Mouse (Mus musculus) liver, embryonic 14.5 days (tissue): ENCODE data around the gene Tbc1d10a. TPM values are rescaled to one million over a fixed set of nuclear protein-coding genes. Genes with fewer than 3 reads are reported as not detected.
A peak's percentile ranks its signal among the peaks of the same experiment; 100 is the strongest.

ENCODE experiments used
- ATAC-seq: fragments of 200-750 bp; cut with Nextera tagmentation; 2 replicates; pipeline ENCODE4 v1.8.0; 2017; ENCODE audit warnings: moderate number of reproducible peaks, mild to moderate bottlenecking, moderate library complexity; ENCODE audit not compliant: insufficient read depth
- DNase-seq, 3 experiments: peaks; one replicate each; pipeline ENCODE4 v3.0.0-alpha.2; 2012 to 2013; ENCODE audit warnings: low read depth in 3 of 3, low spot score in 3 of 3
- H3K27ac ChIP-seq: fragments of 300-500 bp; sonication (generic); 2 replicates; pipeline ENCODE4 v1.5.1; 2014; ENCODE audit warnings: moderate library complexity, mild to moderate bottlenecking, control low read depth, inconsistent platforms
- H3K27me3 ChIP-seq: fragments of 300-500 bp; sonication (generic); 2 replicates; pipeline ENCODE4 v1.6.1; 2014; ENCODE audit warnings: mild to moderate bottlenecking, low read length, moderate library complexity; ENCODE audit not compliant: control insufficient read depth, insufficient read depth
- H3K36me3 ChIP-seq: fragments of 300-500 bp; sonication (generic); replicated peaks from 2 replicates; pipeline ENCODE4 v1.6.1; 2014; ENCODE audit warnings: low read depth; ENCODE audit not compliant: control insufficient read depth, insufficient read depth
- H3K4me1 ChIP-seq, 2 experiments: fragments of 200-500 bp in 1 of 2; fragments of 300-500 bp in 1 of 2; sonication (generic) in 1 of 2; replicated peaks; 2 replicates each; pipeline ENCODE4 v1.6.1; 2012 to 2014; ENCODE audit warnings: antibody characterized with exemption in 1 of 2, inconsistent platforms in 1 of 2, low read length in 1 of 2; ENCODE audit not compliant: control insufficient read depth in 2 of 2, insufficient read depth in 2 of 2
- H3K4me2 ChIP-seq: fragments of 300-500 bp; sonication (generic); 2 replicates; pipeline ENCODE4 v1.6.1; 2014; ENCODE audit warnings: low read depth, mild to moderate bottlenecking, control low read depth, moderate library complexity
- H3K4me3 ChIP-seq, 2 experiments: fragments of 200-500 bp in 1 of 2; fragments of 300-500 bp in 1 of 2; sonication (generic) in 1 of 2; 2 replicates each; pipeline ENCODE4 v1.5.1; 2012 to 2014; ENCODE audit warnings: low read depth in 2 of 2, low read length in 2 of 2, mild to moderate bottlenecking in 2 of 2, control low read depth in 1 of 2, inconsistent platforms in 1 of 2, moderate library complexity in 1 of 2; ENCODE audit not compliant: insufficient read depth in 1 of 2
- H3K9ac ChIP-seq: fragments of 300-500 bp; sonication (generic); replicated peaks from 2 replicates; pipeline ENCODE4 v1.6.1; 2014; ENCODE audit warnings: mild to moderate bottlenecking, control low read depth, moderate library complexity
- H3K9me3 ChIP-seq: fragments of 300-500 bp; sonication (generic); 2 replicates; pipeline ENCODE4 v1.6.1; 2016; ENCODE audit warnings: low read length, mixed read lengths; ENCODE audit not compliant: control insufficient read depth
- CTCF ChIP-seq: IDR thresholded peaks from 2 replicates; pipeline ENCODE4 v1.5.1; 2016; ENCODE audit warnings: antibody characterized with exemption, low read depth, control low read depth
- EP300 ChIP-seq: IDR thresholded peaks from 2 replicates; pipeline ENCODE4 v1.6.1; 2016; ENCODE audit warnings: antibody characterized with exemption, low read depth
- WGBS: fragments of 180-500 bp; shearing (Covaris S2); extraction: QIAGEN DNeasy Blood & Tissue Kit; methylation state at CpG from one replicate; pipeline ENCODE4 v1.1.7; 2014; ENCODE audit not compliant: insufficient replicate concordance; 5-methylcytosine and 5-hydroxymethylcytosine counted together
- polyA plus RNA-seq, 2 experiments: library from polyadenylated mRNA; depleted of rRNA in 1 of 2; stranded (reverse) in 1 of 2; unstranded in 1 of 2; fragments of >200 nt; fragmentation: Nextera tagmentation in 1 of 2; extraction: Ambion mirVana in 1 of 2; gene quantifications; 2 replicates each; pipeline versions ENCODE4 v1.2.1 to v1.2.3; 2012 to 2014

Tbc1d10a gene
- polyA plus RNA-seq, 2 experiments = 2.6 to 6.2 TPM

- Histone ChIP-seq H3K4me2 (no peak overlapping the region), H3K4me1 (peaks cover 0 to 7% of the 10 kb centered on the region in 2 experiments; a peak in 2 of 4 replicates), H3K27ac (no peak overlapping the region), H3K9me3 (no peaks in the 10 kb centered on the region), H3K9ac (no peak overlapping the region), H3K4me3 (no peak overlapping the region), H3K36me3 (no peaks in the 10 kb centered on the region), H3K27me3 (no peaks in the 10 kb centered on the region)
- no peak for DNase-seq
- no peak for ATAC-seq
- WGBS = 87% methylated on average over 5 of the region's 5 CpGs
- TF ChIP-seq EP300 (no peak), CTCF (no peak)
Measured at GRCm38 (mm10) chr11:4205097-4205655, 18.6 kb downstream of the Tbc1d10a start.

GRCm38 (mm10) chr11:4205951-4206350, 19.4 kb downstream of the Tbc1d10a start:
- no peaks in the 10 kb centered on the region for H3K27me3 ChIP-seq
- H3K27ac ChIP-seq = no peak overlapping the region
- H3K4me3 ChIP-seq = no peak overlapping the region
- ATAC-seq (no peak), DNase-seq (no peak)
- H3K9ac ChIP-seq = no peak overlapping the region
- no peaks in the 10 kb centered on the region for H3K9me3 ChIP-seq
- peaks cover 0 to 7% of the 10 kb centered on the region in 2 experiments; a peak in 2 of 4 replicates for H3K4me1 ChIP-seq
- TF ChIP-seq CTCF = no peak
- TF ChIP-seq EP300 = no peak
- 75% methylated on average over 7 of the region's 7 CpGs for WGBS
- H3K4me2 ChIP-seq = no peak overlapping the region
- no peaks in the 10 kb centered on the region for H3K36me3 ChIP-seq

GRCm38 (mm10) chr11:4206563-4206962, 20.0 kb downstream of the Tbc1d10a start:
- Histone ChIP-seq H3K9ac (no peak overlapping the region), H3K27me3 (no peaks in the 10 kb centered on the region), H3K27ac (no peak overlapping the region), H3K4me3 (no peak overlapping the region), H3K9me3 (no peaks in the 10 kb centered on the region), H3K4me2 (no peak overlapping the region), H3K4me1 (peaks cover 0 to 7% of the 10 kb centered on the region in 2 experiments; a peak in 2 of 4 replicates), H3K36me3 (no peaks in the 10 kb centered on the region)
- ATAC-seq = no peak
- WGBS = 26% methylated on average over 6 of the region's 6 CpGs
- DNase-seq = no peak
- TF ChIP-seq CTCF (0 out of 2 replicates have a peak, but pooled peaks have one; percentile 2), EP300 (no peak)

- ATAC-seq = no peak
- 78% methylated on average over 9 of the region's 9 CpGs for WGBS
- no peak overlapping the region for H3K4me2 ChIP-seq
Measured at GRCm38 (mm10) chr11:4207655-4208054, 21.1 kb downstream of the Tbc1d10a start.

GRCm38 (mm10) chr11:4209556-4209955, 23.0 kb downstream of the Tbc1d10a start:
- H3K36me3 ChIP-seq = no peaks in the 10 kb centered on the region
- 62% methylated on average over 5 of the region's 5 CpGs for WGBS

More at GRCm38 (mm10) chr11:4207655-4208054, 21.1 kb downstream of the Tbc1d10a start:
- H3K27me3 ChIP-seq = no peaks in the 10 kb centered on the region
- H3K9ac ChIP-seq = no peak overlapping the region
- H3K9me3 ChIP-seq = no peaks in the 10 kb centered on the region
- H3K4me3 ChIP-seq = no peak overlapping the region
- DNase-seq = no peak
- TF ChIP-seq CTCF (no peak), EP300 (no peak)
- H3K4me1 ChIP-seq = peaks cover 0 to 7% of the 10 kb centered on the region in 2 experiments; a peak in 2 of 4 replicates
- no peaks in the 10 kb centered on the region for H3K36me3 ChIP-seq
- no peak overlapping the region for H3K27ac ChIP-seq

More at GRCm38 (mm10) chr11:4209556-4209955, 23.0 kb downstream of the Tbc1d10a start:
- Histone ChIP-seq H3K27ac (no peak overlapping the region), H3K4me3 (no peak overlapping the region), H3K4me2 (no peak overlapping the region), H3K4me1 (no peaks in the 10 kb centered on the region), H3K9me3 (no peaks in the 10 kb centered on the region), H3K9ac (no peak overlapping the region), H3K27me3 (no peaks in the 10 kb centered on the region)
- DNase-seq = no peak
- TF ChIP-seq CTCF = peak; percentile 66
- TF ChIP-seq EP300 = no peak
- ATAC-seq = no peak
